Mouse (Mus musculus): ENCODE measurements at regions not wholly inside any gene's neighbourhood (a gene's known extent, or its start where the extent isn't known, plus 50 kb on each side); places are given as distances from the start of the nearest gene placed in this dataset.

DNA sequence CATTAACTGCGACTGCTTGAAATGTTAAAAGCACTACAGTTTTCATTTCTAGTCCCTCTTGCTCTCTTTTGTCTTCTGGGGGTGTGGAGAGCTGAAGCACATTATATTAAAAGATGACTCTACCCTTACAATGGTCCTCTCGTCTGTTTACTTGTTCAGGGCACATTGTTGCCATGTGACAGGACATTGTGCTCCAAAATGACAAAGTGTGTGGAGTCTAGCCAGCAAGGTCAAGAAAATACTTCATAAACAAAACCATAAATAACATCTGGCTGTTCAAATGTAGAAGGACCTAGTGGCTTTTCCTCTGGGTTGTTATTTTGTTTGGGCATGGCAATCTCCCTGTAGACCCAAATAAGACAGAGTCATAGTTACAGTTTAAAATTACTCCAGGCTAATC, 95.1 kb upstream of the Prep start:
- intact Hi-C loops (cut with DNase I), result no loop called here
- peak in 1 of 2 experiments; percentile 9 for DNase-seq

DNA sequence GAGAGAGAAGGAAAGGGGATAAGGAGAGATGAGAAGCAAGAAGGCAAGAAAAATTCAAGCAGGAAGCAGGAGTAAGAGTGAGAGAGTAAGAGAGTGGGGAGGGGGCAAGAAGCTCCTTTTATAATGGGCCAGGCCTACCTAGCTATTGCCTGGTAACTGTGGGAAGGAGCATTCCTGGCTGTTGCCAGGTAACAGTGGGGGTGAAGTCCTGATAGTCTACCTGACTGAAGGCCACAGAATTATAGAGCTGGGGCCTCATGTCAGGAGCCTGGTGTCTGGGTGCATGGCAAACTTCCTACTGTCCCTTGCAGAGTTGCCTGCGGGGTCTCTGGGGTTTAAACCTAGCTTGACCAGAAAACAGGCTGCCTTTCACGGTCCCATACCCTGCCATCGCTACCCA, 107.0 kb upstream of the Prep start:
- no peak for DNase-seq
- intact Hi-C loops (cut with DNase I), result no loop called here

DNA sequence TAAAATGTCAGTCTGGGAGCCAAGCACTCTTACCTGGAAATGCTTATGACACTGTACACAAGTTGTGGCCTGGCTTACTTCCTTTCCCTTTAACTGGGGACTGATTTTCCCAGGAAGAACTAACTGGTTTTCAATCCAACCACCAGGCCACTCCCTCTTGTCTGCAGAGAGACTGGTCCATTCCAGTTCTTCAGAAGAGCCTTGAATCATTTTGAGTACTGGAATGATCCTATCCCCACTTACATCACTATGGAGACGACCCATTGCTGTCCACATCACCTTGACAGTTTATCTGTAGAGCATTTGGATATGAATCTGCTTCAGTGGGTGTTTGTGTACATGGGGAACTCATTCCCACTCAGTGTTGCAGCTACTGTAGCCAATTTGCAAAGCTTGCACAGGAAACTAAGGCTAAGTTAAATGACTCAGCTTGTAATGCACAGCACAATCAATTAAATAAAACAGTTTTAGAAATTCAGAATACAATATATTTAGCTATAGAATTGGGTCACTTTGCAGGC, 121.7 kb upstream of the Prep start:
- intact Hi-C loops (cut with DNase I), result no loop called here
- DNase-seq, result no peak

DNA sequence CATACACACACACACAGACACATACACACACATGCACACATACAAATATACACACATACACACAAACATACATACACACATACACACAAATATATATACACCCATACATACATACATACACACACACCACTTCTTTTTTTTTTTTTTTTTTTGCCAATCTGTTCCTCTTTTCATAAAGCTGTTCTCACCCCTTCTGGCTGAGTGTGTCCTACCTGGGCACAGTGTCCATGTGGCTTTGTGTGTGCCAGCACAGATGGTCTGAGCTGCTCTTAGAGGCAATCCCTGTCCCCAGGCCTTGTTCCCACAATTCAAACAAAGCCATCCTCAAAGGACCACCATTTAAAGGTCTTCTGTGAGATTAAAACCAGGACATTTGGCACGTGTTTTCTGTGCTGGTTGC, 127.6 kb upstream of the Prep start:
- intact Hi-C loops (cut with DNase I), result no loop called here
- DNase-seq, result no peak

DNA sequence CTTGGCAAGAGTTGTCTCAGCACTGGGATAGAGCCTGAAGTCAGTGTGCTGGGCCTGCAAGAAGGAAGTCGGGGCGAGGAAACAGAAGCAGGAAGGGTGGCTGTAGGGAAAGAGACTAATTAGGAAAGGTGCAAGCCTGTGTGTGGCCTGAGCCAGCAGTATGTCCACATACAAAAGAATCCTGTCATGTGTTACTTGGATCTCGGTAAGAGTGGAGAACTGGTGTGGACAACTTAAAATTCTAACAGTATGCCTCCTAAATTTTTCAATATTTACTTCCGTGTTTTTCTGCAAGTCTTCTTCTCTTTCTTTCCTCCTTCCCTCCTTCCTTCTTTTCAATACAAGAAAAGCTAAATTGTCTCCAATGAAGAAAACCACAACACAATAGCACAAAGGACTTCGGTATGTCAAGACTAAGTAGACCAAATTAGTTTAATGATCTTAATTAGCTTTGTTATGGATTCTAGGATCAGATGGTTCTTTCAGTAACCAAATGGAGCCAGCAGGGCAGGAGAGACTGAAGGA, 130.0 kb upstream of the Prep start:
- no peak for DNase-seq
- intact Hi-C loops (cut with DNase I), result no loop called here

DNA sequence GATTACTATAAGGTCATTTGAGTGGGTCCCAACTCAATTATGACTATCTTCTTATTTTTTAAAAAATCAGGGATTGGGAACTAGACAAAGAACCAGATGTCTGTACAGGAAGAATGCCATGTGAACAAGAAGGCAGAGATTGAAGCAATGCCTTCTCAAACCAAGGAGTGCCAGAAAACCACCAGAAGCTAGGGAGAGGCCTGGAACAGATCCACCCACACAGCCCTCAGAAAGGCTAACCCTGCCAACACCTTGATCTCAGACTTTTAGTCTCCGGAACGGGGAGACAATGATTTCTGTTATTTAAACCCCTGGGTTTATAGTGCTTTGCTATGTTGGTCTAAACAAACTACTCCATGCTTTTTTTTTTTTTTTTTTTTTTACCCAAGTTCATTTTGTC, 136.2 kb upstream of the Prep start:
- intact Hi-C loops (cut with DNase I), result no loop called here
- DNase-seq, result no peak

DNA sequence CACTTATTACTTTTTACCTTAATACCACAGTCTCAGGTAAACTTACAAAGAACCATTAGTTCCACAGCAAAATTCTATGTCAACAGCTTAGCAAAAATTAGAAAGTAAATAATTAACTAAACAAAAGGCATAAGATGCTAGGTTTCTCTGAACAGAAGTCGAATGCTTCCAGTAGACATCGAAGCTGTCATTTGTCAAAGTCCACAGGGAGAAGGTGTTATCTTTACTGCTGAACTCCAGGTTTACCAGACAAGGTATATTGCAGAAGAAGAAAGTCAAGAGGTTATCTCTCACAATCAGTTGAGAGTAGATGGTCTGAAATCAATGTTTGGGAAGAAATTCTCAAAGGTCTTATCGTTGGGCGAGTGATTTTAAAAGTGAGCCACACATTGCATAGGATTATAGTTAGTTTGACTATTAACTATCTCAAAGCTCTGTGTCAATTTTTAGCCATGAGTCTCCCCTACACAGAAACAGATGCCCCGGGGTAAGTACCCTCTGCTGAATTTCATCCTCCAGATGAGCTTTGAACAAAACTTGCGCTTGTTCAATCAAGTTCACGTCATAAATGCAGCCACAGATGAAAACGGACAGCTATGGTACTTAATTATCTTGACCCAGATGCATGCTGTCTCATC, 153.1 kb upstream of the Prep start:
- DNase-seq, result no peak
- intact Hi-C loops (cut with DNase I), result no loop called here

DNA sequence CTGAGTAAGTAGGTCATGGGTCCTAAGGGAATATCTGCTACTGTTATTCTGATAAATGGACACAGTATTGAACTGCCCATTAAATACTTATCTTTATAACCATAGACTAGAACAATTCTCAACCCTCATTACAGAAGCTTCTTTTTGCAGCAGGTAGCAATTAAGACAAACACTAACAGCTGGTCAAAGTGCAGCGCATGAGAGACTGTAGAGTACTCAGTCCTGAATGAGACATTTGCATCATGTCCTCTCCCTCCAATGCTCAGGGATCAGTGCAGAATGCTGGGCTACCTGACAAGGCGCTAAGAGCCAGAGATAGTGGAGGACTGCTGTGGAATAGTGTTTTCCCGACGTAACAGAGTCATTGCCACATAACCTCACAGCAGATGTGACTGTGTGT, 162.5 kb upstream of the Prep start:
- DNase-seq, result no peak
- intact Hi-C loops (cut with DNase I), result no loop called here

DNA sequence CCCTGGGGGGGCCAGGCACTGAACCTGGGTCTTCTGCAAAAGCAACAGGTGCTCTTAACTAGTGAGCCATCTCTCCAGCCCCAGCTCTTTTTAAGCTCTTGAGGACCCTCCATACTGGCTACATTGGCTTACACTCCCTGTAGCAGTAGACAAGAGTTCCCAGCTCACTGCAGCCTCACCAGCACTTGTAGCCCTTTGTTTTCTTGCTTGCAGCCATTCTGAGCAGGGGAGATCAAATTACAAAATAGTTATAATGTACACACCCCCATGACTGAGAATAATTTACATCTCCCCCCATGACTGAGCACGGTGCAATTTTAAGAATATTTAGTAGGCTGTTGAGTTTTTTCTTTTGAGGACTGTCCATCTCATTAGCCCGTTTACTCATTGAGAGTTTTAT, 165.8 kb upstream of the Prep start:
- intact Hi-C loops (cut with DNase I), result no loop called here
- no peak for DNase-seq

DNA sequence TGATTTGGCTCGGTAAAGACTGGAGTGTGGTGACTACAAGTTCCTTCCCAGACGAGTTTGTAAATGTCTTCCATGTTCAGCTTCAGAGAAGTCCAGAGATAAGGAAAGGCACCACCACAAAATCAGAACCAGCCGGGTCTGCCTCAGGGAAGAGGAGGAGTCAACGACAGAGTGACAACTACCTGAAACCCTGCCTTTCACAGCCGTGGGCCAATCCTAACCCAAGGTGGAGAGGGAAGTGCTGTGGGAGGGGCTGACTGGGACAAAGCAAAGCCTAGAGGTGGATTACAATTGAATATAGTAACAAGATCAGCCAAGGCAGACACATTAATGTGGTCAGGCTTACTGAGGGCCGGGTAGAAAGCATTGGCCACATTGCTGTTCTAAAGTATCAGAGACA, 174.9 kb upstream of the Prep start:
- intact Hi-C loops (cut with DNase I), result no loop called here
- no peak for DNase-seq

DNA sequence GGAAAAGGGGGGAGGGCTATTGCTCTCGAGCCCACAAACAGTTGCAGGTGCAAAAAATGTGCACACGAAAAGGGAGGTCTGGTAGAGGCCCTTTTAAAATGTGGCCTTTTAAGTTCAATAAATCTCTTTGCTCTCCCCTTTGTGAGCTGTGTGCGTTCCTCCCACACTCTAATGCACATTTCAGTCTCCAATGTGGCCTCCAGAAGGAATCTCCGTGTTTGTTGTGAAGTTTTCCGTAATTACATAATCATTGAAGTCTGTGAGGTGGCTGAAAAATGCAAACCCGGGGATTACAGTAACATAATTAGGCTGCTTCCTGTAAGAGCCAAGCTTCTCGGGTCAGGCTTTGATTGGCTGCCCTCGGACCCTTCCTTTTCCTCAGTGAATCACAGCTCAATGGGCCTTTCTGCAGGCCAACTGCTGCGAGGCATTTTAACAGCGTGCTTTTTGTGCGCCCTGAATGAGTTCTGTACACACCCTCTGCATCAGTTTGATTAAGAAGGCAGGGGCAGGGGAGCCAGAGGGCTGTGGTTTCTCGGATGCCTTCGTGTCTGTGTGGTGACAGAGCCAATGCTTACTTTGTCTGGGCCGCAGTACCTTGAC, 179.8 kb upstream of the Prep start:
- DNase-seq, result no peak
- intact Hi-C loops (cut with DNase I), result no loop called here

DNA sequence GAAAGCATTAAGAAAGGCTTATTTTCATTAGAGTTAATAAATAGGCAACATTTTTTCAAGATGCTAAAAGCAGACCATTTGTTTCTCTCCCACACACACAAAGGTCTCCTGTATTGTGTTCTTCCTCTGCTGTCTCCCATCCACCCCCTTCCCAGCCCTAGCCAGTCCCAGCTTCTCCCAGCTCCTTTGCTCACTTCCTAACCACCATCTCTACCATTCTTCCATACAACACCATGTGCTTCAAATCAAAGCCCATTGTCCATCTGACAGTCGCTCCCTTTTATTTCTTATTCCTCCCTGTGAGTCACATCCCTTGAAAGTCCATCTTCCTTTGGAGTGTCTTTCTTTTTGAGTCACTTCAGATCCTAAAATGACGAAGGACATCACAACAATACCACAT, 185.0 kb upstream of the Prep start:
- intact Hi-C loops (cut with DNase I), result loop anchor here (5.0 kb wide), 1 partner anchor 110 kb away; no protein-coding TSS in a partner anchor
- no peak for DNase-seq

DNA sequence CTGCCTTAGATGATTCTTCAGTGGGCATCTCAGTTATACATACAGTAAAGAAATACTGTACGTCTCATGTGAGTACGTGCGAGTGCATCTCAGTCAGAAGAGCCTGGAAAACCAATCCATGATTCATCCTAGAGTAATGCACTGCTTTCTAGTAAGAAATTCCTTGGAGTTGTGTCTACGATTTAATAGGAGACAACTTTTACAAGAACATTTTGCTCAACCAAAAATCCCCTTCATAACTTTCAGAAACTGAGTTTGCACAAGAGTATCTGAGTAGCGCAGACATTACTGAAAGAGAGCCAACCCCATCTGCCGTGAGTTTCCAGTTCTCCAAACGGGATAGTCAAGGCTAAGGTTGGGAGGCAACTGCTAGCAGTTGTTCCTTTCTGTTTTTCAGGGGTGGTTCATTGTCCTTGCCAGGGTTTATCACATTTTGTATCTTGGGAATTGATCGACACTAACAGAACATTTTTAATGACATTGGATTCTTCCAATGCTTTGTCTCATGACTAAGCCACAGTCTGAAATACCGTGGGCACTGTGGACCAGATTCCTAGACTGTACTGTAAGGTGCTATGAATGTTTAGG, 189.8 kb upstream of the Prep start:
- intact Hi-C loops (cut with DNase I), result no loop called here
- DNase-seq, result no peak

DNA sequence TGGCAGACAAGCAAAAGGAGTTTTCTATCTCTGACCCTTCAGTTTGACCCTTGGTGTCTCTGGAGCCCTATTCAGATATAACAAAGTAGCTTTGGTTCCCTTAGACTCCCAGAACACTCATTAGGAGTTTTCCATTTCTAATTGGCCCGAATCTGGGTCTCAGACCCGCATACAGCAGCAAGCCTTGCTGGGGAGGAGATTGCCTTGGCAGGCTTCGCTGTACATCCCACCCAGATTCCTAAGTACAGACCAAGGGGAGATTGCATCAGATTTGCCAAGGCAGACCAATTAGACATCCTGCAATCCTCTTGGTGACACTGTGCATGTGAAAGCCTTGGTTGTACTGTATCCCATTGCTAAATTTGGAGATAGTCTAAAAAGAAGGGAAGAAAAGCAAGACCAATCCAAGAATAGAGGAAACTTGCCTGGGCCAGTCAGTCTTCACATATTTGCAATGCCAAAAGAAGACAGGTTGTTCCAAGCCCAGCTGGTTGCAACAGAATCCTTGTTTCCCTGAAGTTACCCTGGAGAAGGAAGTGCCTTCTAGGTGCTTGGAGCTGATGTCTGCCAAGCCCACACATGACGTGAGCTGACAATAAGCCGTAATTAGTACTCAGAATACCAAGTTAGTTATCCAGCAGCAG, 193.2 kb upstream of the Prep start:
- DNase-seq, result no peak
- intact Hi-C loops (cut with DNase I), result no loop called here

DNA sequence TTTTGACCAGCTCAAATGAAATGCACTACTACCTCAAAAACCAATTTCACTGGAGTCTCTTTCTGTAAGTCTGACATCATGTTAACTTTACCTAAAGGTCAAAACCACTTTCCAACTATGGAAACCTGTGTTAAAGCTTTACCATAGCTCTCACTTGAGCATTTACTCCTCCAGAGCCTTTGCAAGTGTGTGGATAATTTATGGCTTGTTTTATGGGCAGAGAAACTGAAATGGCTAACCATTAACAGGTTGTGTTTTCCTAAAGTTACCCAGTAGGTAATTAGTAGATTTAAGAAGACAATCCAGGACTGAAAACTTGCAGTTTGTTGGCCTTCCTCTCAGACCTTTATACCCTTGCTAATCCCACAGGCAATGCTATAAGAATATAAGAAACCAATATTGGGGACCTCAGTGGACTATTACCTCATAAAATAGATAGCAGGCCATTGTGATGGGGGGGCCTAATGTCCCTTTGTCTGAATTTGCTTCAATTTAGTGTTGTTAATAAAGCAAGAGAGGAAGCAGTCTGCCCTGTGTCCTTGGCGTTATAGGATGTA, 202.7 kb upstream of the Prep start:
- no peak for DNase-seq
- intact Hi-C loops (cut with DNase I), result loop anchor here (5.0 kb wide), 1 partner anchor 133 kb away; no protein-coding TSS in a partner anchor

DNA sequence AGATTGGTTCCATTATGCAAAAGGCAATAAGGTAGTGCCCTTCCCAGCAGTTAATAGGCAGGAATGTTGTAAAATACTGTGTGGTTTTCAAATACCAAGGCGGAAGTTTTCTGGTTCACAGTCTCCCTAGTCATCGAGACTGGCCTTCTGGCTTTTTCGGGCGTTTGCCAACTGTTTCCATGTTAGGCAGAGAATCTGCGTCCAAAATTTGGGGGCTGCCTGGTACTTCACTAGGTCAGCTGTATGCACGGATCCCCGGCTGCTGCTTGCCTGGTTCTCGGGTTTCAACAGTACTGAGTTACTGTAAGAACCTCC, 204.7 kb upstream of the Prep start:
- intact Hi-C loops (cut with DNase I), result loop anchor here (5.0 kb wide), 1 partner anchor 135 kb away; no protein-coding TSS in a partner anchor

DNA sequence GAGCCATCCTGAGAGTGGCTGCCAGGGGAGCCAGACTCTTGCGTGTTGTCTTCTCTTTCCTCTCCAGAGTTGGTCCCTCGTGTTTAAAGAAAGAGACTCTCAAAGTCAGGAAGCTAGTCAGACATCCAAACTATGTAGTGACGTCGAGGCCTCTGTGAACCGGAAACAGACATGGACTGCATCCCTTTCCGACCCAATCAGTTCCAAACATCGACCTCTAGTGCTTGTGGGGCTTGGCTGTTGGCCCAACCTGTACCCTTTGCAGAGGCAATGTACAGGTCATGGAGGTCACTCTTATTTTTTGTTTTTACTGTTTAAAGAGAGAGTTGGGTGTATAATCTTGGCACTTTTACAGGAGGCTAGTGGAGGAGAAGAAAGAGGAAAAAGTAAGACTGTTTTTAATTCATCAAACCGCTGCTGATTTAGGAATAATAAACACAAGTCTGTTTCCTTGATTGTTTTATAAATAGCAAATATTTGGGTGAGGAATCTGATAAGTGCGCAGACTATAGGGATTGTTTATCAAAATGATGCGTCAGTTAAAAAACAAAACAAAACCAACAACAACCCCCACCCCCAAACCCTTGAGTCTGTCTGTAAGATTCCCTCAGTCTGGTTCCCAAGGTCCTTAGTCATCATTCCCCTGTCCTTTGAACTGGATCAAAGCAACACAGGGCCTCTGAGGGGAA, 205.2 kb upstream of the Prep start:
- intact Hi-C loops (cut with DNase I), result loop anchor here (5.0 kb wide), 1 partner anchor 135 kb away; no protein-coding TSS in a partner anchor
- DNase-seq, result peak; percentile 19 to 31

More for the DNA sequence above, 204.7 kb upstream of the Prep start:
- DNase-seq, result no peak

DNA sequence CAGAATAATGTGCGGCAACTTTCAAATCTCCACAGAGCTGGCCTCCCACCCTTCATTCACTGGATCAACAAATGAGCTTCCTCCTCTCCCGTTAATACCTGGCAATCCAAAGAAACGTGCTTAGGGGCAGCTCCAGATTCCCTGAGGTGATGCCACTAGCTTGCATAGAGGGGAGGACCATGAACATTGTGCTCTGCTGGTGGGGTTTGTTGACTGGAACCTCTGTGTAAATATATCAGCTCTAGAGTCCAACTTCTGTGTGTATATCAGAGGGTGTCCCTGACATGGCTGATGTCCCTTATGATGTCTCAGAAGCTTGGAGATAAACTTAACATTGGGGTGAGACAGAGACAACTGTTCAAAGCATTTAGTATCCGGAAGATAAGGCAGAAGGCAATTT, 209.6 kb upstream of the Prep start:
- intact Hi-C loops (cut with DNase I), result no loop called here
- no peak for DNase-seq

DNA sequence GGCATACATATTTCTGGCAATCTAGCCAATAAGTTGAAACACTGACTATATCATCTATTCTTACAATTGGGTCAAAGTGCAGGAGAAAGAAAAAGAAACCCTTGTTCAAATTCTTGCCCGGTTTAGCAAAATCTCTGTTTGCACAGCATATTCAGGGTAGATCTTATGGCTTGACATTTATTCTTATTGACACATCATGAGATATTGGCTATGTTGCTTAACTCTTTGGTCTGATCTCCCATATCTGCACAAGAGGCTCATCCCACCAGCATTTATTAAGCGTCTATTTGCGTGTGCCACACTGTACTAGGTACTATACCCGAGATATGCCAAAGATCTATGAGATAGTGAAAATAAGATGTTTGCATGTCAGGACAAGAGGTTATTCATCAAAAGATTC, 212.9 kb upstream of the Prep start:
- DNase-seq, result no peak
- intact Hi-C loops (cut with DNase I), result no loop called here

DNA sequence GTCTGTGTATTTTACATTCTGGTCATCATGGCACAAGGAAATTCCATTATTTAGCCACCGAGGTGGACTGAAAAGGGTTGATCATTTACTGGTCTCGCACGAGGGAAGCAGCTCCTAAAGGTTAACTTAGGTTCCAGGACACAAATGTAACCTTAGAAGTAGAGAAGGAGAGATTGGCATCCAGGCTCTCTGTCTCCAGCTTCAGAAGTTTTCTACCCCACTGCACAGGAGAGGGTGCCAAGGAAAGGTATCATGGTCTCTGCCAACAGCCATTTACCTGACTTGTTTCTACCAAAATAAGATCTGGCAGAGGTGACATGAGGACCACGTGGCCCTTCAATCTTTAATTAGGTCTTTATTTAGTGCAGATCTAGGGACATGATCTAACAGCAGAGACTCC, 218.0 kb upstream of the Prep start:
- DNase-seq, result no peak
- intact Hi-C loops (cut with DNase I), result no loop called here

DNA sequence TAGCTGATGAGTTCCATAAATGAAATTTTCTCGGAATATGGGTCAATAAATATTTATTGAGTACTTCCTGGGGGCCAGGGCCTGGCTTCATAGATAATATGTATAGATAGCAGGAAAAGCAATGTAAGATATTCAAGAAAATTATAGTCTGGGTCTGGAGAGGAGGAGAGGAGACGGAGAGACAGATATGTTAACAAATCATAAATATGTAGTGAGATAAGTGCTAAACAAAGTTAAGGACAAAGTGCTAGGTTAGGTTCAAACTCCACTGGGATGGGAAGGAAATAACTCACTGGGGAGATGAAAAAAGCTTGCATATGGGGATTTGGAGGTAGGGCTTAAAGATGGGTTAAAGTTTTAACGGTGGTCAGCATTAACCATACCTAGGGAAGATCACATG, 220.2 kb upstream of the Prep start:
- DNase-seq, result no peak
- intact Hi-C loops (cut with DNase I), result no loop called here

Data from heart, postnatal 10 days (tissue).